In genomic region chr5:90289887-90290286, GRCm38 (mm10) we compare ENCODE assay signal across 22 mouse cellular contexts.
DNase-seq lines count a peak whose midpoint lies in the region; ATAC-seq lines count a peak whose summit lies in the region.
"Had no signal": no experiment of that assay in that cellular context is flagged by ENCODE, and none has a peak within 500 bp of the region (broad histone marks: within the 10 kb centered on the region; RNA-seq: fewer than 3 reads in every experiment).

No protein-coding gene starts in this region.

- peak; percentile 92 for ATAC-seq in frontal cortex, adult (ENCODE audit: low TSS enrichment)
- ATAC-seq: activated CD4-positive, CD25-positive, alpha-beta regulatory T cell, adult 4 months; CD4-positive, CD25-positive, alpha-beta regulatory T cell, adult 4 months; forebrain, embryonic 15.5 days; Patski had no signal

- no peak for DNase-seq in frontal cortex, postnatal 14 days (ENCODE audit: low spot score in 2 of 2)
- DNase-seq in layer of hippocampus, adult 9-11 months, result peak; percentile 32
- DNase-seq in layer of hippocampus, postnatal 36 days, result no peak
- DNase-seq in brain, adult 2 months (ENCODE audit: low read depth, low spot score), result peak; percentile 51
- DNase-seq in telencephalon, adult 2 months (ENCODE audit: low read depth, low spot score), result peak; percentile 41
- no peak for DNase-seq in spleen, adult 12 weeks (ENCODE audit: low spot score)
- DNase-seq: adrenal gland, adult 8-10 months; adrenal gland, postnatal 14 days; adrenal gland, postnatal 36 days; B cell, adult 2 months; cerebellum, adult 11 months; cerebellum, adult 18-20 months; cerebellum, adult 8-10 months; cerebellum, adult 9-11 months; cerebellum, postnatal 14 days; cerebellum, postnatal 36 days; embryo, embryonic 11 days had no signal

Comparison
In these comparisons a context has a peak if more than half of its experiments do, and no peak if none do; other contexts are left out.
1. DNase-seq: peak in layer of hippocampus, adult 9-11 months (single experiment), brain, adult 2 months (single experiment) and telencephalon, adult 2 months (single experiment); none in frontal cortex, postnatal 14 days (0 of 2), layer of hippocampus, postnatal 36 days (0 of 2) and spleen, adult 12 weeks (single experiment).